Mouse (Mus musculus): ENCODE data around the gene Fxyd1.

DNA sequence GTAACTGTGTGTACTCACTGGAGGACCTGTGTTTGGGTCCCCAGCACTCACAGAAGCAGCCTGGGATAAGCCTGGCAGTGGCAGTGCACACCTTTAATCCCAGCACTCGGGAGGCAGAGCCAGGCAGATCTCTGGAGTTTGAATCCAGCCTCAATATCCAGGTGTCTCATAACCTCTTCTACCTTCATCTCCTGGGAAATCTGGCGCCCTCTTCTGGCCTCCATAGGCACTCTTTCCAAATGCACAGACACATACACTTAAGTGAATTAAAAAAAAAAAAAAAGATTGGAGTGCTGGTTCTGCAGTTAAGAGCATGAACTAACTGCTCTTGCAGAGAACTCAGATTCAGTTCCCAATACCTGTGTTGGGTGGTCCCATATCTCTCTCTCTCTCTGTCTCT, 26.3 kb downstream of the Fxyd1 start:
- TF ChIP-seq POLR2A (IDR thresholded peaks at IDR 0.05; ENCODE audit: borderline replicate concordance, extremely low read depth, insufficient read depth, insufficient read length, poor library complexity, severe bottlenecking) (no peak), CTCF (IDR thresholded peaks at IDR 0.05; ENCODE audit: borderline replicate concordance, extremely low read depth, insufficient read depth, insufficient read length) (no peak)

All from brain, embryonic 14.5 days (tissue).